Mouse (Mus musculus) kidney, embryonic 14.5 days (tissue): ENCODE results near the gene Rsad2. TPM values are rescaled to one million over a fixed set of nuclear protein-coding genes. Genes with fewer than 3 reads are reported as not detected.

Experiments used
- ATAC-seq: fragments of 200-750 bp; cut with Nextera tagmentation; 2 replicates; pipeline ENCODE4 v1.8.0; 2017; ENCODE audit warnings: moderate number of reproducible peaks, mild to moderate bottlenecking, moderate TSS enrichment, moderate library complexity; ENCODE audit not compliant: low FRiP score, low TSS enrichment
- H3K27ac ChIP-seq: fragments of 300-500 bp; sonication (generic); 2 replicates; pipeline ENCODE4 v1.5.1; 2014; ENCODE audit warnings: low read depth, mild to moderate bottlenecking, low read length, moderate library complexity, mixed read lengths
- H3K27me3 ChIP-seq: fragments of 300-500 bp; sonication (generic); 2 replicates; pipeline ENCODE4 v1.6.1; 2014; ENCODE audit warnings: mild to moderate bottlenecking, low read length; ENCODE audit not compliant: control insufficient read depth, insufficient read depth
- H3K36me3 ChIP-seq: fragments of 300-500 bp; sonication (generic); 2 replicates; pipeline ENCODE4 v1.6.1; 2014; ENCODE audit warnings: low read length, mixed read lengths; ENCODE audit not compliant: control insufficient read depth, insufficient read depth
- H3K4me1 ChIP-seq: fragments of 300-500 bp; sonication (generic); 2 replicates; pipeline ENCODE4 v1.6.1; 2014; ENCODE audit warnings: low read length, mixed read lengths; ENCODE audit not compliant: control insufficient read depth, insufficient read depth
- H3K4me2 ChIP-seq: fragments of 300-500 bp; sonication (generic); replicated peaks from 2 replicates; pipeline ENCODE4 v1.6.1; 2014; ENCODE audit warnings: low read depth, mild to moderate bottlenecking, low read length
- H3K4me3 ChIP-seq: fragments of 300-500 bp; sonication (generic); 2 replicates; pipeline ENCODE4 v1.5.1; 2014; ENCODE audit warnings: mild to moderate bottlenecking, low read length
- H3K9ac ChIP-seq: fragments of 300-500 bp; sonication (generic); 2 replicates; pipeline ENCODE4 v1.6.1; 2014; ENCODE audit warnings: low read depth, mild to moderate bottlenecking, low read length, moderate library complexity
- H3K9me3 ChIP-seq: fragments of 300-500 bp; sonication (generic); 2 replicates; pipeline ENCODE4 v1.6.1; 2016; ENCODE audit warnings: low read length; ENCODE audit not compliant: control insufficient read depth
- whole genome bisulfite sequencing: fragments of 180-500 bp; shearing (Covaris S2); extraction: QIAGEN DNeasy Blood & Tissue Kit; methylation state at CpG from one replicate; pipeline ENCODE4 v1.1.7; 2014; 5-methylcytosine and 5-hydroxymethylcytosine counted together
- polyA plus RNA-seq: library from polyadenylated mRNA; unstranded; fragments of >200 nt; fragmentation: Nextera tagmentation; extraction: Ambion mirVana; gene quantifications from 2 replicates; pipeline ENCODE4 v1.2.1, GENCODE M21; 2014

The Rsad2 gene
- polyA plus RNA-seq, 1 experiment from 2014 or later = 16.6 TPM

- H3K4me3 ChIP-seq = no peak overlapping the region
These were observed 44.3 kb downstream of the Rsad2 start for GRCm38 (mm10) chr12:26411841-26412450.

GRCm38 (mm10) chr12:26410443-26410842, 45.8 kb downstream of the Rsad2 start:
- H3K4me1 ChIP-seq = peaks cover 23% of the 10 kb centered on the region
- no peak overlapping the region for H3K27ac ChIP-seq
- 81% methylated on average over 3 of the region's 3 CpGs for WGBS
- H3K9me3 ChIP-seq = no peaks in the 10 kb centered on the region
- no peak for ATAC-seq
- no peak overlapping the region for H3K9ac ChIP-seq
- H3K4me2 ChIP-seq = no peak overlapping the region
- 0 out of 2 replicates have a peak, but pooled peaks cover 7% of the 10 kb centered on the region for H3K36me3 ChIP-seq
- H3K4me3 ChIP-seq = no peak overlapping the region
- H3K27me3 ChIP-seq = no peaks in the 10 kb centered on the region

More at GRCm38 (mm10) chr12:26411841-26412450, 44.3 kb downstream of the Rsad2 start:
- Histone ChIP-seq H3K9ac (0 out of 2 replicates have a peak overlapping the region, but pooled peaks have one; percentile 18), H3K27me3 (no peaks in the 10 kb centered on the region), H3K4me1 (peaks cover 17% of the 10 kb centered on the region), H3K4me2 (peak overlapping the region; percentile 76), H3K9me3 (no peaks in the 10 kb centered on the region), H3K27ac (no peak overlapping the region), H3K36me3 (0 out of 2 replicates have a peak, but pooled peaks cover 7% of the 10 kb centered on the region)
- ATAC-seq = no peak
- 66% methylated on average over 10 of the region's 10 CpGs for WGBS

GRCm38 (mm10) chr12:26408707-26409106, 47.5 kb downstream of the Rsad2 start:
- no peak overlapping the region for H3K4me3 ChIP-seq
- ATAC-seq = no peak
- H3K9me3 ChIP-seq = no peaks in the 10 kb centered on the region
- WGBS = 73% methylated on average over 9 of the region's 9 CpGs
- H3K27ac ChIP-seq = no peak overlapping the region
- H3K27me3 ChIP-seq = no peaks in the 10 kb centered on the region
- H3K9ac ChIP-seq = no peak overlapping the region
- H3K36me3 ChIP-seq = 0 out of 2 replicates have a peak, but pooled peaks cover 7% of the 10 kb centered on the region
- peaks cover 27% of the 10 kb centered on the region for H3K4me1 ChIP-seq
- H3K4me2 ChIP-seq = no peak overlapping the region

- Histone ChIP-seq H3K36me3 (0 out of 2 replicates have a peak, but pooled peaks cover 7% of the 10 kb centered on the region), H3K27ac (no peak overlapping the region), H3K27me3 (no peaks in the 10 kb centered on the region), H3K4me2 (no peak overlapping the region), H3K4me1 (peaks cover 25% of the 10 kb centered on the region; the same call in 1 of the 2 replicates), H3K4me3 (no peak overlapping the region), H3K9me3 (no peaks in the 10 kb centered on the region), H3K9ac (no peak overlapping the region)
- 82% methylated on average over 11 of the region's 11 CpGs for WGBS
- no peak for ATAC-seq
These were observed 51.2 kb downstream of the Rsad2 start for GRCm38 (mm10) chr12:26404781-26405702.

- Histone ChIP-seq H3K9ac (no peak overlapping the region), H3K4me1 (peaks cover 32% of the 10 kb centered on the region; the same call in 1 of the 2 replicates), H3K9me3 (no peaks in the 10 kb centered on the region), H3K27me3 (no peaks in the 10 kb centered on the region), H3K4me2 (no peak overlapping the region), H3K36me3 (0 out of 2 replicates have a peak, but pooled peaks cover 2% of the 10 kb centered on the region), H3K4me3 (no peak overlapping the region), H3K27ac (no peak overlapping the region)
- no peak for ATAC-seq
- 69% methylated on average over 16 of the region's 16 CpGs for WGBS
These were observed 52.7 kb downstream of the Rsad2 start for GRCm38 (mm10) chr12:26403372-26404125.

- H3K4me3 ChIP-seq = no peak overlapping the region
- WGBS = 65% methylated on average over 10 of the region's 10 CpGs
- no peak overlapping the region for H3K9ac ChIP-seq
- ATAC-seq = no peak
- H3K27me3 ChIP-seq = no peaks in the 10 kb centered on the region
- H3K36me3 ChIP-seq = no peaks in the 10 kb centered on the region
- H3K9me3 ChIP-seq = no peaks in the 10 kb centered on the region
- peaks cover 32% of the 10 kb centered on the region; the same call in 1 of the 2 replicates for H3K4me1 ChIP-seq
- peak overlapping the region; percentile 43; the same call in 1 of the 2 replicates for H3K27ac ChIP-seq
- no peak overlapping the region for H3K4me2 ChIP-seq
These were observed 54.4 kb downstream of the Rsad2 start for GRCm38 (mm10) chr12:26401696-26402470.

GRCm38 (mm10) chr12:26401254-26401653, 55.0 kb downstream of the Rsad2 start:
- peak overlapping the region; percentile 43; the same call in 1 of the 2 replicates for H3K27ac ChIP-seq

GRCm38 (mm10) chr12:26400762-26401161, 55.5 kb downstream of the Rsad2 start:
- peak overlapping the region; percentile 43; the same call in 1 of the 2 replicates for H3K27ac ChIP-seq
- H3K9me3 ChIP-seq = no peaks in the 10 kb centered on the region
- WGBS = 90% methylated on average over 1 of the region's 1 CpGs

More at GRCm38 (mm10) chr12:26401254-26401653, 55.0 kb downstream of the Rsad2 start:
- Histone ChIP-seq H3K9me3 (no peaks in the 10 kb centered on the region), H3K27me3 (no peaks in the 10 kb centered on the region), H3K36me3 (no peaks in the 10 kb centered on the region), H3K4me3 (no peak overlapping the region), H3K4me2 (no peak overlapping the region), H3K9ac (no peak overlapping the region), H3K4me1 (peaks cover 32% of the 10 kb centered on the region; the same call in 1 of the 2 replicates)
- WGBS = 57% methylated on average over 1 of the region's 1 CpGs
- no peak for ATAC-seq

More at GRCm38 (mm10) chr12:26400762-26401161, 55.5 kb downstream of the Rsad2 start:
- no peak overlapping the region for H3K9ac ChIP-seq
- no peak overlapping the region for H3K4me2 ChIP-seq
- ATAC-seq = no peak
- no peaks in the 10 kb centered on the region for H3K36me3 ChIP-seq
- H3K4me1 ChIP-seq = peaks cover 29% of the 10 kb centered on the region; the same call in 1 of the 2 replicates
- no peaks in the 10 kb centered on the region for H3K27me3 ChIP-seq
- H3K4me3 ChIP-seq = no peak overlapping the region
